In the genomic region with DNA sequence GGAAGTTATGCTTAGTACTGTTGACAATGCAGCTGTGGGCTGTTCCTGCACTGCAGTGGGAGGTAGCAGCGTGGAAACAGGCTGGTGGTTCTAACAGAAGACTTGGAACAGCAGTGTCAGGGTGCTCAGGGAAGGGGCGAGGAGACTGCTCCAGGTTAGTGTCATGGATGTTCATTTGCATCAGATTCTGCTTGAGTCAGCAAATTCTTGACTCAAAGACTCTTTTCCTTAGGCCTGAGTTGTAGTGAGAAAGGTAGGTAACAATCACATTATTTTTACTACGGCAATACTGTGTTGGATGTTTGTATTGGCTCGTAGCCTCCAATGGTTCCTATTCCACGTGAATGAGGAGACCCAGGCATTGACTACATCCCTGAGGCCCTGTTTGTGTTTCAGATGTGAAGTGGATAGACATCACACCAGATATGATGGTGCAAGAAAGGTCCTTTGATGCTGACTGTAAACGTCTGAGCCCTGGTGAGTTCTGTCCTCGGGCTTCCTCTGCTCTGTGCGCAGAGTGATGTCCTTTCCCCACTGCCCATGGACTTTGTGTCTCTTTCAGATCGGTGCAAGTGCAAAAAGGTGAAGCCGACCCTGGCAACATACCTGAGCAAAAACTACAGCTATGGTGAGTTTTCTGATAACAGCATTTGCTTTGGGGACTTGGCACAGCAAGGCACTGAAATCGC, we compare ENCODE assay signal across 20 mouse cellular contexts. TPM values are rescaled to one million over a fixed set of nuclear protein-coding genes. Genes with fewer than 3 reads are reported as not detected.
DNase-seq lines count a peak whose midpoint lies in the region; ATAC-seq and TF ChIP-seq lines count a peak whose summit lies in the region.
"Had no signal": no experiment of that assay in that cellular context is flagged by ENCODE, and none has a peak within 500 bp of the region (broad histone marks: within the 10 kb centered on the region; RNA-seq: fewer than 3 reads in every experiment).

No protein-coding gene starts in this region.

- no peak for TF ChIP-seq EP300 in stomach, postnatal 0 days (optimal IDR thresholded peaks at IDR 0.05)

- ATAC-seq in embryonic facial prominence, embryonic 13.5 days (ENCODE audit: insufficient number of reproducible peaks, insufficient read depth, low FRiP score, low TSS enrichment, low read depth), result no peak
- no peak for ATAC-seq in hindbrain, embryonic 15.5 days (ENCODE audit: low FRiP score, low read depth)
- no peak for ATAC-seq in hindbrain, embryonic 14.5 days (ENCODE audit: low FRiP score)
- ATAC-seq in stomach, embryonic 16.5 days (ENCODE audit: insufficient read depth, low FRiP score), result no peak
- ATAC-seq in stomach, postnatal 0 days (ENCODE audit: low FRiP score, low TSS enrichment), result no peak
- no peak for ATAC-seq in neural tube, embryonic 15.5 days (ENCODE audit: low FRiP score)
- ATAC-seq: forebrain, embryonic 13.5 days; hindbrain, postnatal 0 days; intestine, embryonic 15.5 days had no signal

- peaks cover 37% of the 10 kb centered on the region for H3K27me3 ChIP-seq in embryonic facial prominence, embryonic 13.5 days
- peaks cover 49% of the 10 kb centered on the region for H3K27me3 ChIP-seq in embryonic facial prominence, embryonic 10.5 days (replicated peaks; ENCODE audit: low read depth, poor library complexity, severe bottlenecking)
- H3K27me3 ChIP-seq in hindbrain, embryonic 15.5 days, result no peaks in the 10 kb centered on the region; the same call in 1 of the 2 replicates
- H3K27me3 ChIP-seq in hindbrain, embryonic 14.5 days (ENCODE audit: control insufficient read depth, insufficient read depth, low read length), result peaks cover 14% of the 10 kb centered on the region
- peaks cover 14% of the 10 kb centered on the region for H3K27me3 ChIP-seq in stomach, embryonic 16.5 days (ENCODE audit: control insufficient read depth, insufficient read depth, low read length)
- no peaks in the 10 kb centered on the region for H3K27me3 ChIP-seq in stomach, postnatal 0 days (ENCODE audit: control insufficient read depth, insufficient read depth, low read length)
- H3K27me3 ChIP-seq in neural tube, embryonic 15.5 days (replicated peaks), result 0 out of 2 replicates have a peak, but pooled peaks cover 7% of the 10 kb centered on the region

- H3K9ac ChIP-seq in embryonic facial prominence, embryonic 13.5 days, result no peak overlapping the region
- H3K9ac ChIP-seq in hindbrain, embryonic 15.5 days, result no peak overlapping the region
- no peak overlapping the region for H3K9ac ChIP-seq in hindbrain, embryonic 14.5 days
- H3K9ac ChIP-seq in stomach, embryonic 16.5 days (ENCODE audit: low read length), result no peak overlapping the region
- H3K9ac ChIP-seq in stomach, postnatal 0 days (ENCODE audit: low read length), result no peak overlapping the region
- no peak overlapping the region for H3K9ac ChIP-seq in neural tube, embryonic 15.5 days (replicated peaks)
- H3K9ac ChIP-seq: forebrain, embryonic 13.5 days; heart, embryonic 13.5 days; intestine, embryonic 15.5 days had no signal

- peaks cover 15% of the 10 kb centered on the region; the same call in 1 of the 2 replicates for H3K4me1 ChIP-seq in embryonic facial prominence, embryonic 13.5 days
- H3K4me1 ChIP-seq in embryonic facial prominence, embryonic 10.5 days, result peaks cover 15% of the 10 kb centered on the region
- peaks cover 19% of the 10 kb centered on the region for H3K4me1 ChIP-seq in hindbrain, embryonic 15.5 days (replicated peaks)
- H3K4me1 ChIP-seq in hindbrain, embryonic 14.5 days (replicated peaks; ENCODE audit: control insufficient read depth, insufficient read depth, low read length), result no peaks in the 10 kb centered on the region
- peaks cover 6% of the 10 kb centered on the region for H3K4me1 ChIP-seq in stomach, embryonic 16.5 days (ENCODE audit: control insufficient read depth, insufficient read depth, low read length)
- peaks cover 3% of the 10 kb centered on the region; the same call in 1 of the 2 replicates for H3K4me1 ChIP-seq in stomach, postnatal 0 days (replicated peaks; ENCODE audit: control insufficient read depth, insufficient read depth)
- H3K4me1 ChIP-seq in neural tube, embryonic 15.5 days, result peaks cover 15% of the 10 kb centered on the region

- H3K27ac ChIP-seq in embryonic facial prominence, embryonic 13.5 days, result no peak overlapping the region
- H3K27ac ChIP-seq in embryonic facial prominence, embryonic 10.5 days (replicated peaks), result no peak overlapping the region
- H3K27ac ChIP-seq in hindbrain, embryonic 15.5 days (replicated peaks), result no peak overlapping the region
- H3K27ac ChIP-seq in hindbrain, embryonic 14.5 days, result no peak overlapping the region
- H3K27ac ChIP-seq in stomach, embryonic 16.5 days (ENCODE audit: low read length), result no peak overlapping the region
- H3K27ac ChIP-seq in stomach, postnatal 0 days (replicated peaks), result no peak overlapping the region
- no peak overlapping the region for H3K27ac ChIP-seq in neural tube, embryonic 15.5 days (replicated peaks)
- H3K27ac ChIP-seq: forebrain, embryonic 13.5 days; heart, embryonic 13.5 days; hindbrain, postnatal 0 days; intestine, embryonic 15.5 days had no signal

- no peaks in the 10 kb centered on the region for H3K36me3 ChIP-seq in embryonic facial prominence, embryonic 13.5 days
- H3K36me3 ChIP-seq in embryonic facial prominence, embryonic 10.5 days (replicated peaks), result no peaks in the 10 kb centered on the region
- H3K36me3 ChIP-seq in hindbrain, embryonic 15.5 days, result no peaks in the 10 kb centered on the region
- no peaks in the 10 kb centered on the region for H3K36me3 ChIP-seq in hindbrain, embryonic 14.5 days (replicated peaks; ENCODE audit: control insufficient read depth, insufficient read depth)
- H3K36me3 ChIP-seq in stomach, embryonic 16.5 days (ENCODE audit: control insufficient read depth, insufficient read depth, low read length), result no peaks in the 10 kb centered on the region
- H3K36me3 ChIP-seq in stomach, postnatal 0 days (ENCODE audit: control insufficient read depth, insufficient read depth, low read length), result no peaks in the 10 kb centered on the region
- H3K36me3 ChIP-seq in neural tube, embryonic 15.5 days, result no peaks in the 10 kb centered on the region
- H3K36me3 ChIP-seq: G1E; heart, embryonic 13.5 days; intestine, embryonic 15.5 days had no signal

- WGBS in embryonic facial prominence, embryonic 13.5 days, result 82% methylated on average over 11 of the region's 11 CpGs
- 87% methylated on average over 11 of the region's 11 CpGs for WGBS in embryonic facial prominence, embryonic 10.5 days
- WGBS in hindbrain, embryonic 15.5 days, result 86% methylated on average over 11 of the region's 11 CpGs
- WGBS in hindbrain, embryonic 14.5 days, result 86% methylated on average over 11 of the region's 11 CpGs
- WGBS in stomach, embryonic 16.5 days, result 83% methylated on average over 11 of the region's 11 CpGs
- WGBS in stomach, postnatal 0 days, result 81% methylated on average over 11 of the region's 11 CpGs
- 82% methylated on average over 11 of the region's 11 CpGs for WGBS in neural tube, embryonic 15.5 days

- TF ChIP-seq CTCF in stomach, postnatal 0 days (IDR thresholded peaks at IDR 0.05; ENCODE audit: low read depth), result no peak

- H3K4me2 ChIP-seq in embryonic facial prominence, embryonic 13.5 days, result peak overlapping the region; percentile 18; the same call in 1 of the 2 replicates
- H3K4me2 ChIP-seq in hindbrain, embryonic 15.5 days, result peak overlapping the region; percentile 7; the same call in 1 of the 2 replicates
- H3K4me2 ChIP-seq in hindbrain, embryonic 14.5 days (replicated peaks), result no peak overlapping the region
- H3K4me2 ChIP-seq in stomach, embryonic 16.5 days (ENCODE audit: low read depth, low read length), result 0 out of 2 replicates have a peak overlapping the region, but pooled peaks have one; percentile 85
- H3K4me2 ChIP-seq in stomach, postnatal 0 days (replicated peaks; ENCODE audit: low read depth), result no peak overlapping the region
- peak overlapping the region; percentile 89; the same call in 1 of the 2 replicates for H3K4me2 ChIP-seq in neural tube, embryonic 15.5 days
- H3K4me2 ChIP-seq: intestine, embryonic 15.5 days had no signal

- H3K4me3 ChIP-seq in embryonic facial prominence, embryonic 13.5 days, result 0 out of 2 replicates have a peak overlapping the region, but pooled peaks have one; percentile 48
- H3K4me3 ChIP-seq in embryonic facial prominence, embryonic 10.5 days, result no peak overlapping the region
- H3K4me3 ChIP-seq in hindbrain, embryonic 15.5 days, result no peak overlapping the region
- H3K4me3 ChIP-seq in hindbrain, embryonic 14.5 days (replicated peaks; ENCODE audit: low read length), result no peak overlapping the region
- no peak overlapping the region for H3K4me3 ChIP-seq in stomach, embryonic 16.5 days (replicated peaks; ENCODE audit: low read length)
- H3K4me3 ChIP-seq in stomach, postnatal 0 days (ENCODE audit: low read depth, low read length), result no peak overlapping the region
- no peak overlapping the region for H3K4me3 ChIP-seq in neural tube, embryonic 15.5 days (replicated peaks)
- H3K4me3 ChIP-seq: forebrain, embryonic 13.5 days; heart, embryonic 13.5 days; intestine, embryonic 15.5 days had no signal

- no peaks in the 10 kb centered on the region for H3K9me3 ChIP-seq in embryonic facial prominence, embryonic 13.5 days
- no peaks in the 10 kb centered on the region for H3K9me3 ChIP-seq in embryonic facial prominence, embryonic 10.5 days
- H3K9me3 ChIP-seq in hindbrain, embryonic 15.5 days, result no peaks in the 10 kb centered on the region
- H3K9me3 ChIP-seq in hindbrain, embryonic 14.5 days (ENCODE audit: control insufficient read depth, low read length), result no peaks in the 10 kb centered on the region
- no peaks in the 10 kb centered on the region for H3K9me3 ChIP-seq in stomach, embryonic 16.5 days (replicated peaks; ENCODE audit: control insufficient read depth, low read length)
- no peaks in the 10 kb centered on the region for H3K9me3 ChIP-seq in stomach, postnatal 0 days (ENCODE audit: control insufficient read depth, low read length)
- no peaks in the 10 kb centered on the region for H3K9me3 ChIP-seq in neural tube, embryonic 15.5 days (replicated peaks)
- H3K9me3 ChIP-seq: forebrain, embryonic 13.5 days; G1E; heart, embryonic 13.5 days; intestine, embryonic 15.5 days had no signal

- no peak for DNase-seq in embryonic facial prominence, embryonic 10.5 days (ENCODE audit: low spot score)
- no peak for DNase-seq in hindbrain, embryonic 14.5 days (ENCODE audit: low spot score)
- no peak for DNase-seq in stomach, postnatal 0 days (ENCODE audit: low spot score)
- DNase-seq in left cerebral cortex, adult 9 months (ENCODE audit: low spot score in 2 of 2), result no peak
- DNase-seq: adrenal gland, adult 8-10 months; adrenal gland, postnatal 36 days; B cell, adult 2 months; cerebellum, adult 2 months; cerebellum, postnatal 10 days; gastrocnemius, postnatal 10 days; heart, postnatal 36 days had no signal

RNA-seq across cellular contexts. Expression of a gene that starts 1.9 kb away (rescaled TPM):
- 15.8 and 34.0 TPM in 2 replicates for polyA plus RNA-seq in embryonic facial prominence, embryonic 13.5 days (2015; fragmentation: Nextera tagmentation; extraction: Ambion mirVana)
- 0.26 and 0.67 TPM in 2 replicates for polyA plus RNA-seq in embryonic facial prominence, embryonic 10.5 days (2016; fragmentation: Nextera tagmentation; extraction: Ambion mirVana)
- polyA plus RNA-seq in hindbrain, embryonic 15.5 days (2015; fragmentation: Nextera tagmentation; extraction: Ambion mirVana), result 3.1 and 4.9 TPM in 2 replicates
- polyA plus RNA-seq in hindbrain, embryonic 14.5 days (2014; fragmentation: Nextera tagmentation; extraction: Ambion mirVana), result 4.4 TPM in 2 replicates
- polyA plus RNA-seq in stomach, embryonic 16.5 days (2015; fragmentation: Nextera tagmentation; extraction: Ambion mirVana), result 12.0 and 12.2 TPM in 2 replicates
- polyA plus RNA-seq in stomach, postnatal 0 days (2015; fragmentation: Nextera tagmentation; extraction: Ambion mirVana), result 6.8 and 8.4 TPM in 2 replicates
- 3.4 and 4.0 TPM in 2 replicates for polyA plus RNA-seq in neural tube, embryonic 15.5 days (2015; fragmentation: Nextera tagmentation; extraction: Ambion mirVana)
- polyA plus RNA-seq: G1E had no signal

RNA-seq across cellular contexts. Expression of a gene that starts 5.0 kb away (rescaled TPM):
- 42.5 and 46.3 TPM in 2 replicates for polyA plus RNA-seq in embryonic facial prominence, embryonic 13.5 days (2015; fragmentation: Nextera tagmentation; extraction: Ambion mirVana)
- polyA plus RNA-seq in embryonic facial prominence, embryonic 10.5 days (2016; fragmentation: Nextera tagmentation; extraction: Ambion mirVana), result 12.1 and 13.2 TPM in 2 replicates
- polyA plus RNA-seq in hindbrain, embryonic 15.5 days (2015; fragmentation: Nextera tagmentation; extraction: Ambion mirVana), result 27.4 and 30.1 TPM in 2 replicates
- polyA plus RNA-seq in hindbrain, embryonic 14.5 days (2014; fragmentation: Nextera tagmentation; extraction: Ambion mirVana), result 22.5 and 26.6 TPM in 2 replicates
- 16.7 and 18.2 TPM in 2 replicates for polyA plus RNA-seq in stomach, embryonic 16.5 days (2015; fragmentation: Nextera tagmentation; extraction: Ambion mirVana)
- polyA plus RNA-seq in stomach, postnatal 0 days (2015; fragmentation: Nextera tagmentation; extraction: Ambion mirVana), result 13.6 and 14.7 TPM in 2 replicates
- polyA plus RNA-seq in neural tube, embryonic 15.5 days (2015; fragmentation: Nextera tagmentation; extraction: Ambion mirVana), result 23.3 and 27.0 TPM in 2 replicates
- polyA plus RNA-seq: G1E had no signal

Comparison
In these comparisons a context has a peak if more than half of its experiments do, and no peak if none do; other contexts are left out.
1. H3K4me2 ChIP-seq: peak in embryonic facial prominence, embryonic 13.5 days (single experiment), hindbrain, embryonic 15.5 days (single experiment), stomach, embryonic 16.5 days (single experiment) and neural tube, embryonic 15.5 days (single experiment); none in hindbrain, embryonic 14.5 days (single experiment) and stomach, postnatal 0 days (single experiment).